Mouse (Mus musculus) liver, embryonic 14.5 days (tissue): ENCODE data around the gene Lingo2.

Source experiments
- CTCF ChIP-seq: IDR thresholded peaks from 2 replicates; pipeline ENCODE4 v1.5.1; 2016; ENCODE audit warnings: antibody characterized with exemption, low read depth, control low read depth
- EP300 ChIP-seq: IDR thresholded peaks from 2 replicates; pipeline ENCODE4 v1.6.1; 2016; ENCODE audit warnings: antibody characterized with exemption, low read depth

DNA sequence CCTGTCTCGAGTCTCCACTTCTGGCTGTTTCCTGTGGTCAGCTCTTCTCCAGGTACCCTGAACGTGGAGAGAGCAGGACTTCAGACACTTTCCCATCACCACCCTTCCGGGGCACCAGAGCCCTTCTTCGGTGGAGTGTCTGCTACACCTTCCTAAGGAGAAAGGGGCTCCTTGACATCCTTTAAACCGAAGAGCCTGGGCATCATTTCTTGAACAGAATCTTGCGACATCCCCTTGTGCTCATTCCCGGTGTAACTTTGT lies 338 bp upstream of the Lingo2 start:
- TF ChIP-seq CTCF (no peak), EP300 (no peak)
